Mouse (Mus musculus): ENCODE measurements around the gene Map4. TPM values are rescaled to one million over a fixed set of nuclear protein-coding genes. Genes with fewer than 3 reads are reported as not detected.

Map4 gene
- total RNA-seq, 2 experiments from 2014 or later: 75.6 to 96.8 TPM

DNA sequence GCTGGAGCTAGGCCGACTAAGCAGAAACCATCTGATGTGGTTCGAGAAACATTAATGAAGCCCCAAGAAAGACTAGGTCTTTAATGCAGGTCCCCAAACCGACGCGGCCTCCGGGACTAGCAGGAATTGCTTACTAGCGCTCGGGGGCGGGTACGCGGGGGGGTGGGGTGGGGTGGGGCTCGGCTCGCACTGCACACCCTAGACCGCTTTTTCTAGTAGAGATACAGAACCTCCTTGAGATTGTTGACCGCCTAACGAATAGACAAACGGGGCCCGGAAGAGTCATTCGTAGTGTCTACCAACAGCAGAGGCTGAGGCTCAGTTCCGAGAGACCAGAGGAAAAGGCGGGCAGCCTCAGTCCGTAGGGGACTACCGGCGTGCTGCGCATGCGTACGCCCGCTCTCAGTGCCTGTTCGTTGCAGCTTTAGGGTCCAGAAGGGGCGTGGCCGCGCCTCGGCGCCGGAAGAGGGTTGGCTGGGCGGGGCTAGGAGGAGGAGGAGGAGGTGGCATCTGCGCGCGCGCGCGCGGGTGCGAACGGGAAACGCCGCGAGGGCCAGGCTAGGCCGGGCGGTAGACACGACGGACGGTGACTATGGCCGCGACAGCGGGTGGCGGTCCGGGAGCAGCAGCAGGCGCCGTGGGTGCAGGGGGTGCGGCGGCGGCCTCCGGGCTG, 200.4 kb downstream of the Map4 start:
- peak; percentile 100 for DNase-seq

DNA sequence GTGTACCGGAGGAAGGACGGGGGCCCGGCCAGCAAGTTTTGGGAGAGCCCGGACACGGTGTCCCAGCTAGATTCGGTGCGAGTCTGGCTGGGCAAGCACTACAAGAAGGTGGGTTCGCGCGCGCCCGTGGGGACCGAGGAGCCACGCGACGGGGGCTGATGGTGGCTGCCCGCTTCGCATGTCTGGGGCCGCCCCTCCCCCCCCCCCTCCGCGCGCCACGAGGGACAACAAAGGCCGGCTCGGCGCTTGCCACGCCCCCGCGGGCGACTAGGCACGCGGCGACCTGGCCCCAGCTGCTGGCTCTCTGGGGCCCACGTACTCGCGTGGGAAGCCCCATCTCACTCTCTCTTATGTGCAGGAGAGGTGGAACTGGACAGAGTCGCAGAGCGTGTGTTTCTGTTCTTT, 200.9 kb downstream of the Map4 start:
- peak; percentile 58 to 75 for DNase-seq

DNA sequence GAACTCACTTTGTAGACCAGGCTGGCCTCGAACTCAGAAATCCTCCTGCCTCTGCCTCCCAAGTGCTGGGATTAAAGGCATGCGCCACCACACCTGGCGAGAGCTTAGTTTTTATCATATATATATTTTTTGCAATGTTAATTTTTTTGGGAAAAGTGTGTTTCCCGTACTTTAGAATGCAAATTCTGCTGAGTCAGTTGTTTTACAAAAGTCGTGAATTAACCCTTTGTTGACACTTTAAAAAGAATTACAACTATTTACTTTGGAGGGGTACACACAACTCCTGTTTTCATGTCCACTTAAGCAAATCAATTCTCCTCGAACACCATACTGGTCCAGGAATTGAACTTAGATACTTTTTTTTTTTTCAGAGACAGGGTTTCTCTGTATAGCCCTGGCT, 201.7 kb downstream of the Map4 start:
- DNase-seq: no peak

Small RNA genes lying within 50 kb of the gene (microRNA-seq; reads per million reads assigned to microRNA genes)
- not detected for gene Mir7089

Other genes starting within 250 kb of the Map4 start
- gene Fbxw18, start 228.8 kb upstream of the Map4 start, total RNA-seq (2021): not detected
- not detected for gene Fbxw26, start 185.4 kb upstream of the Map4 start, total RNA-seq (2021)
- gene Fbxw27, start 140.8 kb upstream of the Map4 start, total RNA-seq (2021): not detected
- 10 to 100 TPM; 13.1 to 21.8 TPM for gene Spink8, start 119.2 kb upstream of the Map4 start, total RNA-seq (2021)
- 10 to 100 TPM; 19.3 to 21.1 TPM for gene Nme6, start 98.7 kb upstream of the Map4 start, total RNA-seq (2021)
- gene Camp, start 81.8 kb upstream of the Map4 start, total RNA-seq (2021): under 1 TPM in 1 of 2 experiments, not detected in 1; 0.56 TPM
- gene Cdc25a, start 55.9 kb upstream of the Map4 start, total RNA-seq (2021): 10 to 100 TPM; 10.1 to 17.6 TPM
- 10 to 100 TPM; 48.3 to 59.4 TPM for gene Smarcc1, start 186.2 kb downstream of the Map4 start, total RNA-seq (2021)
- gene Dhx30, start 186.4 kb downstream of the Map4 start, total RNA-seq (2021): 100 to 1,000 TPM in 1 of 2 experiments, 10 to 100 TPM in 1; 99.2 to 103 TPM

Measured in adrenal gland, postnatal 36 days (tissue).